Mouse (Mus musculus) hematopoietic stem cell, adult 5-6 weeks (primary cell): Measurements from ENCODE around the gene Mcur1. TPM values are rescaled to one million over a fixed set of nuclear protein-coding genes. Genes with fewer than 3 reads are reported as not detected.

Experiments used
- ATAC-seq, 2 experiments: fragments of 125-278 bp in 1 of 2; replicated peaks in 1 of 2; 2 replicates each; pipeline ENCODE4 v1.8.0; 2016 to 2017; ENCODE audit warnings: inconsistent platforms in 2 of 2, mild to moderate bottlenecking in 2 of 2, moderate number of reproducible peaks in 2 of 2, low read depth in 1 of 2, moderate TSS enrichment in 1 of 2; ENCODE audit not compliant: low FRiP score in 2 of 2, poor library complexity in 2 of 2, severe bottlenecking in 2 of 2, insufficient read depth in 1 of 2, low TSS enrichment in 1 of 2
- total RNA-seq: library from RNA; stranded (forward); fragments of 172-1452, 232-1000 nt; gene quantifications from 2 replicates; pipeline ENCODE4 v1.2.3, GENCODE M21; 2017

Mcur1 gene
- total RNA-seq, 1 experiment from 2014 or later = 32.2 TPM

GRCm38 (mm10) chr13:43512736-43513135 is 47.3 kb downstream of the Mcur1 start:
- ATAC-seq = no peak

- peak; percentile 9 to 68; a peak in 2 of 4 replicates for ATAC-seq
Measured at GRCm38 (mm10) chr13:43505798-43506197, 54.2 kb downstream of the Mcur1 start.

- ATAC-seq = peak; percentile 51 to 54; a peak in 3 of 4 replicates
Measured at GRCm38 (mm10) chr13:43503395-43503850, 56.6 kb downstream of the Mcur1 start.

DNA sequence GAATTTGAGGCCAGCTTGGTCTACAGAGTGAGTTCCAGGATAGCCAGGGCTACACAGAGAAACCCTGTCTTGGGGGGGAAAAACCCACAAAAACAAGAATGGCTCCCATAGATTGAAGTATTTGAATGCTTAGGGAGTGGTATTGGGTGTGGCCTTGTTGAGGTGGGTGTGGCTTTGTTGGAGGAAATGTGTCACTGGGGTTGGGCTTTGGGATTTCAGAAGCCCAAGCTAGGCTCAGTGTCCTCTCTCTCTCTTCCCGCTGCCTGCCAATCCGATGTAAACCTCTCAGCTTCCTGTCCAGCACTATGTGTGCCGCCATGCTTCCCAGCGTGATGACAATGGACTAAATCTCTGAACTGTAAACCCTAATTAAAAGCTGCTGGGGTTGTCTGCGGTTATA is 58.4 kb downstream of the Mcur1 start:
- no peak for ATAC-seq

DNA sequence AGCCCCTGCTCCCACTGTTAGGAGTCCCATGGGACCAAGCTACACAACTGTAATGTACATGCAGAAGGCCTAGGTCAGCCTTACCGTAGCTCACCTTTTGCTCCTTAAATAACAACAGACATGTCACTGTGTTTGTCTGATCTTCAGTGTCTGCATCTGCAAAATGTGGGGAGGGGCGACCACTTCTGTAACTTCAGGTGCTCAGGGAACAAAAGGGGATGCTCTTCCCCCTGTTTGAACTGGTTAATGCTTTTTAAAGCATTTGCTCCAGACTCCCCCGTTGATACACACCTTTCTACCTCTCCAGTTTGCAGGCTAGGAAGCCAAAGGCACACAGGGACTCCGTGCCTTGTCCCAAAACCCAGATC is 59.5 kb downstream of the Mcur1 start:
- ATAC-seq = no peak

DNA sequence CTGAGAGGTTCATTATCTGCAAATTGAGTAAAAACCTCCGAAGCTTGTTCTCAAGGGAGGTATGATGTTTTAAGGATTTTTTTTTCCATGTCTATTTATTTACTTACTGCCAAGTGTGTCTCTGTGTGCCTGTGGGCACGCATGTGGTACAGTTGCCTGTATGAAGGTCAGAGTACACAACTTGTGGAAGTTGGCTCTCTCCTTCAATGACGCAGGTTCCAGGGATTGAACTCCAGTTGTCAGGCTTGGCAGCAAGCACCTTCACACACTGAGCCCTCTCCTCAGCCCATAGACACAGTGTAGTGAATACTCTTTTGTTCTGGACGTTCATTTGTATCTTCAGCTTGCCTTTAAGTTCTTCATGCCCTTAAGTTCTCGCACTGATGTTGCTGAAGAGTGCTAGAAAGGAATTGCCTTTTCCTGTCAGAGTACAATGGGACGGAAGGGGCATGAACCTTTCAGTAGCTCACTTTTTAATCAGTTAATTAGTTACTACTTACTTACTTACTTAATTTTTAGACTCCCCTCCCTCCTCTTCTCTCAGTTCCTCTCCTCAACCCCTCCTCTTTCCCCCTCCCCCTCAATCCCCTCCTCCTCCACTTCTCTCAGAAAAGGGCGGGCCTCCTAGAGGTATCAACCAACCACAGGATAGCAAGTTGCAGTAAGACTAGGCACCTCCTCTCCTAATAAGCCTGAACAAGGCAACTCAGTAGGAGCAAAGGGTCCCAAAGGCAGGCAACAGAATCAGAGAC is 60.1 kb downstream of the Mcur1 start:
- ATAC-seq = no peak

- no peak for ATAC-seq
Measured at GRCm38 (mm10) chr13:43498849-43499248, 61.1 kb downstream of the Mcur1 start.

GRCm38 (mm10) chr13:43497769-43498168 is 62.2 kb downstream of the Mcur1 start:
- no peak for ATAC-seq

- no peak for ATAC-seq
Measured at GRCm38 (mm10) chr13:43496660-43497059, 63.3 kb downstream of the Mcur1 start.

GRCm38 (mm10) chr13:43495645-43496044 is 64.3 kb downstream of the Mcur1 start:
- no peak for ATAC-seq

DNA sequence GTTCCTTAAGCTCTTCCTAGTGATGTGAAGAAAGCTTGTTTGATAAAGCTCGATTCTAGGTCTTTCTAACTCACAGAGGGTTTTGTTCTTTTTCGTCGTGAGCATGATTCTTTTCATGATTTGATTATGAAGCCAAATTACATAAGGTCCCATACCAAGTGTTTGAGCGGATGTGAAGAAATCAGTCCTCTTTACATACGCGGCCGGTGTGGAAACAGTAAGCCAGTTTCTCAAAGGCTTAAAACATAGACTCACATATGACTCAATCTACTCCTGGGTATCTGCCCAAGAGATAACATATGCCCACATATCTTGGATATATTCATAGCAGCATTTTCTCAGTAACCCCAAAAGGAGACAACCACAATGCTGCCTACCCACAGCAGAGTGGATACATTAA is 66.3 kb downstream of the Mcur1 start:
- ATAC-seq = peak in 1 of 2 experiments; percentile 44; a peak in 1 of 4 replicates

DNA sequence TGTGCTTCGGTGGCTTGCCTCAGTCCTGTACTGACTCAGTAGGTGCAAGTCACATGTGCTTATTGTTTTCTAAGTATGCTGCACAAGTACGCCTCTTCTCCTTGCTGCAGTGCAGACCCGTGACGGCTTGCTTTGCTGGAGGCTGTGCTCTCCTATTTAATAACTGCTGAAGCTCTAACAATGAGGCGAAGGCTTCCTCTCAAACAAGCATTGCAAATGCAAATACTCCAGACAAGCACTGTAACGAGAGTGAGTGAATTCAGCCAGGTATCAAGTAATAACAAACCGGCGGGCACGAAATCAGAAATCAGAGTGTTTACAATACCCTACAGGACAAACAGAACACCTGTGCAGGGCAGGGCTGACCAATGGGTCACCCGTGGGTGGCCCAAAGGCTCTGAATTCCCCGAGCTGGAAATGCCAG is 66.9 kb downstream of the Mcur1 start:
- ATAC-seq = no peak

Other genes starting within 250 kb of the Mcur1 start
- gene Sirt5, start 194.7 kb downstream of the Mcur1 start, total RNA-seq = 18.2 and 24.1 TPM in 2 replicates
- gene Nol7, start 161.8 kb downstream of the Mcur1 start, total RNA-seq = 168 and 276 TPM in 2 replicates
- 92.1 and 108 TPM in 2 replicates for gene Ranbp9, start 78.9 kb downstream of the Mcur1 start, total RNA-seq
- 2.3 TPM in 1 of 2 replicates, not detected in the other for gene Rnf182, start 55.5 kb upstream of the Mcur1 start, total RNA-seq
- 1.6 and 2.7 TPM in 2 replicates for gene Cd83, start 224.6 kb upstream of the Mcur1 start, total RNA-seq